Mouse (Mus musculus) gastrocnemius, postnatal 10 days (tissue): ENCODE measurements at regions not wholly inside any gene's neighbourhood (a gene's known extent, or its start where the extent isn't known, plus 50 kb on each side); places are given as distances from the start of the nearest gene placed in this dataset.

Experiments used
- DNase-seq: peaks from one replicate; pipeline ENCODE4 v3.0.0; 2021; ENCODE audit warnings: mixed read lengths

- DNase-seq = no peak
Observed at GRCm38 (mm10) chr16:95929700-95930435, 60.9 kb downstream of the Psmg1 start.

GRCm38 (mm10) chr16:95928290-95929260 is 62.2 kb downstream of the Psmg1 start:
- DNase-seq = no peak

GRCm38 (mm10) chr16:95926558-95926957 is 64.2 kb downstream of the Psmg1 start:
- DNase-seq = no peak

- DNase-seq = no peak
Observed at GRCm38 (mm10) chr16:95924716-95925115, 66.0 kb downstream of the Psmg1 start.

- DNase-seq = no peak
Observed at GRCm38 (mm10) chr16:95923991-95924390, 66.8 kb downstream of the Psmg1 start.

- DNase-seq = no peak
Observed at GRCm38 (mm10) chr16:95922369-95922934, 68.3 kb downstream of the Psmg1 start.

- no peak for DNase-seq
Observed at GRCm38 (mm10) chr16:95921169-95921568, 69.6 kb downstream of the Psmg1 start.

- DNase-seq = no peak
Observed at GRCm38 (mm10) chr16:95918651-95919425, 71.9 kb downstream of the Psmg1 start.

GRCm38 (mm10) chr16:95917635-95918407 is 72.9 kb downstream of the Psmg1 start:
- no peak for DNase-seq

GRCm38 (mm10) chr16:95913879-95914278 is 76.9 kb downstream of the Psmg1 start:
- DNase-seq = no peak

- DNase-seq = peak; percentile 2
Observed at GRCm38 (mm10) chr16:95904531-95905165, 86.1 kb downstream of the Psmg1 start.

- peak; percentile 2 for DNase-seq
Observed at GRCm38 (mm10) chr16:95903383-95903913, 87.3 kb downstream of the Psmg1 start.

- DNase-seq = no peak
Observed at GRCm38 (mm10) chr16:95902177-95902576, 88.6 kb downstream of the Psmg1 start.

- DNase-seq = no peak
Observed at GRCm38 (mm10) chr16:95901388-95901787, 89.4 kb downstream of the Psmg1 start.

- DNase-seq = no peak
Observed at GRCm38 (mm10) chr16:95900181-95900580, 90.6 kb downstream of the Psmg1 start.

GRCm38 (mm10) chr16:95899672-95900071 is 91.1 kb downstream of the Psmg1 start:
- DNase-seq = no peak

GRCm38 (mm10) chr16:95897843-95898242 is 92.9 kb downstream of the Psmg1 start:
- no peak for DNase-seq

- peak; percentile 1 for DNase-seq
Observed at GRCm38 (mm10) chr16:95896126-95896525, 94.6 kb downstream of the Psmg1 start.

GRCm38 (mm10) chr16:95893534-95894290 is 97.0 kb downstream of the Psmg1 start:
- peak; percentile 1 for DNase-seq

GRCm38 (mm10) chr16:95892356-95892755 is 98.4 kb downstream of the Psmg1 start:
- peak; percentile 1 for DNase-seq
